Mouse (Mus musculus) embryonic facial prominence, embryonic 13.5 days (tissue): ENCODE data around the gene Samd10. TPM values are rescaled to one million over a fixed set of nuclear protein-coding genes. Genes with fewer than 3 reads are reported as not detected.
A peak's percentile ranks its signal among the peaks of the same experiment; 100 is the strongest.

ENCODE experiments used
- ATAC-seq: fragments of 200-750 bp; cut with Nextera tagmentation; 2 replicates; pipeline ENCODE4 v1.8.0; 2017; ENCODE audit warnings: low read depth; ENCODE audit not compliant: insufficient number of reproducible peaks, insufficient read depth, low FRiP score, low TSS enrichment
- H3K27ac ChIP-seq: fragments of 300-500 bp; sonication (generic); 2 replicates; pipeline ENCODE4 v1.5.1; 2015; ENCODE audit warnings: moderate library complexity, mild to moderate bottlenecking, inconsistent platforms
- H3K27me3 ChIP-seq: fragments of 300-500 bp; sonication (generic); 2 replicates; pipeline ENCODE4 v1.6.1; 2015; ENCODE audit warnings: mild to moderate bottlenecking, inconsistent platforms
- H3K36me3 ChIP-seq: fragments of 300-500 bp; sonication (generic); 2 replicates; pipeline ENCODE4 v1.6.1; 2015; ENCODE audit warnings: mild to moderate bottlenecking, inconsistent platforms
- H3K4me1 ChIP-seq: fragments of 300-500 bp; sonication (generic); 2 replicates; pipeline ENCODE4 v1.6.1; 2015; ENCODE audit warnings: inconsistent platforms
- H3K4me2 ChIP-seq: fragments of 300-500 bp; sonication (generic); 2 replicates; pipeline ENCODE4 v1.6.1; 2015; ENCODE audit warnings: moderate library complexity, mild to moderate bottlenecking, inconsistent platforms
- H3K4me3 ChIP-seq: fragments of 300-500 bp; sonication (generic); 2 replicates; pipeline ENCODE4 v1.5.1; 2015; ENCODE audit warnings: mild to moderate bottlenecking, inconsistent platforms
- H3K9ac ChIP-seq: fragments of 300-500 bp; sonication (generic); 2 replicates; pipeline ENCODE4 v1.6.1; 2015; ENCODE audit warnings: mild to moderate bottlenecking, inconsistent platforms
- H3K9me3 ChIP-seq: fragments of 300-500 bp; sonication (generic); 2 replicates; pipeline ENCODE4 v1.6.1; 2016; ENCODE audit warnings: inconsistent platforms
- WGBS: fragments of 180-500 bp; shearing (Covaris S2); methylation state at CpG from one replicate; pipeline ENCODE4 v1.1.7; 2015; ENCODE audit warnings: mixed read lengths; 5-methylcytosine and 5-hydroxymethylcytosine counted together
- polyA plus RNA-seq: library from polyadenylated mRNA; unstranded; fragments of >200 nt; fragmentation: Nextera tagmentation; extraction: Ambion mirVana; gene quantifications from 2 replicates; pipeline ENCODE4 v1.2.1, GENCODE M21; 2015

Gene Samd10
- 9.3 and 10.4 TPM in 2 replicates for polyA plus RNA-seq

- Histone ChIP-seq H3K4me3 (peak within 1 kb of the TSS; percentile 63), H3K4me1 (peaks cover 35% of the 10 kb centered on the region), H3K9ac (peak within 1 kb of the TSS; percentile 77), H3K27ac (peak within 1 kb of the TSS; percentile 55), H3K4me2 (peak within 1 kb of the TSS; percentile 97), H3K36me3 (no peaks in the 10 kb centered on the region), H3K27me3 (peaks cover 30% of the 10 kb centered on the region), H3K9me3 (no peaks in the 10 kb centered on the region)
- ATAC-seq, result 0 out of 2 replicates have a peak, but pooled peaks have one; percentile 10
- 2% methylated on average over 58 of the region's 71 CpGs for WGBS
Measured at GRCm38 (mm10) chr2:181598454-181599351, at the start of gene Samd10. TSS of gene Samd10 (minus strand) at chr2:181599212.

- WGBS, result 93% methylated on average over 6 of the region's 6 CpGs
- Histone ChIP-seq H3K27ac (no peak overlapping the region), H3K36me3 (peaks cover 91% of the 10 kb centered on the region), H3K9me3 (no peaks in the 10 kb centered on the region), H3K4me3 (no peak overlapping the region), H3K9ac (no peak overlapping the region), H3K27me3 (no peaks in the 10 kb centered on the region), H3K4me1 (peaks cover 8% of the 10 kb centered on the region), H3K4me2 (no peak overlapping the region)
- no peak for ATAC-seq
Measured at GRCm38 (mm10) chr2:181646626-181647472, 47.8 kb upstream of the Samd10 start.

- no peak overlapping the region for H3K4me2 ChIP-seq
- WGBS, result 41% methylated on average over 3 of the region's 3 CpGs
- ATAC-seq, result no peak
- H3K9me3 ChIP-seq, result no peaks in the 10 kb centered on the region
- H3K27me3 ChIP-seq, result no peaks in the 10 kb centered on the region
- H3K4me3 ChIP-seq, result no peak overlapping the region
- peaks cover 91% of the 10 kb centered on the region for H3K36me3 ChIP-seq
- peak overlapping the region; percentile 17; the same call in 1 of the 2 replicates for H3K27ac ChIP-seq
- H3K4me1 ChIP-seq, result peaks cover 8% of the 10 kb centered on the region
- H3K9ac ChIP-seq, result no peak overlapping the region
Measured at GRCm38 (mm10) chr2:181645666-181646065, 46.7 kb upstream of the Samd10 start.

DNA sequence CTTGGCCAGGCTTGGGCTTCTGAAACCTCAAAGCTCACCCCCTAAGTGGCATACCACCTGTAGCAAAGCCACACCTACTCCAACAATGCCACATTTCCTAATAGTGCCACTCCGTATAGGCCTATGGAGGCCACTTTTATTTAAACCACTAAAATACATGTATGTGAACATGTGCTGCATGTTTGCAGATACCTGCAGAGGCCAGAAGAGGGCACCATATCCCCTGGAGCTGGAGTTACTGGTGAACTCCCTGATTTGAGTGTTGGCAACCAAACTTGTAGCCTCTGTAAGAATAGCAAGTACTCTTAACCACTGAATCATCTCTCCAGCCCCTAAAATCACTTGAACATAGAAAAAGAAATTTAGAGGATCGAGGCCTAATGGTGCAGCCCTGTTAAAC, 45.3 kb upstream of the Samd10 start:
- no peak for ATAC-seq

DNA sequence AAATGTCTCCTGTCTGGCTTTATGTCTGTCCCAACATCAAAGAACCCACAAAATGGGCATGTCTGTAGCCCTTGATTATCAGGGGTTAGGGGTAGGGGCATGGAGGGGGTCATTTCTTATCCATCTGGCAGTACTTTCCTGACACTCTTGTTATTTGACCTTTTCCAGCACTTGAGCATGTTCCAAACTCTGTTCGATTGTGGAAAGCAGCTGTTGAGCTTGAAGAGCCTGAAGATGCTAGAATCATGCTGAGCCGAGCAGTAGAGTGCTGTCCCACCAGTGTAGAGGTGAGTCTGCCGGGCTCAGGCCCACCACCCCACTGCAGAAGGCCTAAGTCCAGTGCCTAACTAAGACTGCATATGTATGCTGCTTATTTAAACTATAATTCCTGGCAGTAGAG, 36.9 kb upstream of the Samd10 start:
- H3K9ac ChIP-seq, result no peak overlapping the region
- no peaks in the 10 kb centered on the region for H3K4me1 ChIP-seq
- no peaks in the 10 kb centered on the region for H3K9me3 ChIP-seq
- H3K27me3 ChIP-seq, result no peaks in the 10 kb centered on the region
- ATAC-seq, result no peak
- WGBS, result 87% methylated on average over 3 of the region's 3 CpGs
- peaks cover 83% of the 10 kb centered on the region for H3K36me3 ChIP-seq
- no peak overlapping the region for H3K27ac ChIP-seq
- no peak overlapping the region for H3K4me2 ChIP-seq
- no peak overlapping the region for H3K4me3 ChIP-seq

More for the DNA sequence above, 45.3 kb upstream of the Samd10 start:
- H3K9me3 ChIP-seq, result no peaks in the 10 kb centered on the region
- peaks cover 8% of the 10 kb centered on the region for H3K4me1 ChIP-seq
- no peaks in the 10 kb centered on the region for H3K27me3 ChIP-seq
- no peak overlapping the region for H3K9ac ChIP-seq
- H3K4me3 ChIP-seq, result no peak overlapping the region
- no peak overlapping the region for H3K27ac ChIP-seq
- no peak overlapping the region for H3K4me2 ChIP-seq
- WGBS, result 94% methylated on average over 2 of the region's 2 CpGs
- peaks cover 91% of the 10 kb centered on the region for H3K36me3 ChIP-seq

- ATAC-seq, result no peak
- Histone ChIP-seq H3K4me2 (no peak overlapping the region), H3K9ac (no peak overlapping the region), H3K27me3 (no peaks in the 10 kb centered on the region), H3K36me3 (peaks cover 71% of the 10 kb centered on the region), H3K4me1 (no peaks in the 10 kb centered on the region), H3K27ac (no peak overlapping the region), H3K9me3 (no peaks in the 10 kb centered on the region), H3K4me3 (no peak overlapping the region)
- 95% methylated on average over 6 of the region's 6 CpGs for WGBS
Measured at GRCm38 (mm10) chr2:181632624-181633023, 33.6 kb upstream of the Samd10 start.

DNA sequence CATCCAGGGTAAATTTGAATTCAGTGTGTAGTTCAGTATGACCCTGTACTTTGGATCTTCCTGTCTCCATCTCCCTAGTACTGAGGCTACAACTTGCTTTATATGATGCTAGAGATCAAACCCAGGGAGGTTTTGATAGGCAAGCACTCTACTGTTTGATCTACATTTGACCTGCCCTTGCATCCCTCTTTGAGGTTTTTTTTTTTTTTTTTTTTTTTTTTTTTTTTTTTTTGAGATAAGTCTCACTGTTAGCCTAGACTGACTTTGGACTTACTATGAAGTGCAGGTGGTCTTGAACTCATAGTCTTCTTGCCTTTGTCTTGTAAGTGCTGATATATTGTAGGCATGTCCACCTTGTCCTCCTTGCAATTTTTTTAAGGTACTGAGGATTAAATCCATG, 29.5 kb upstream of the Samd10 start:
- H3K9ac ChIP-seq, result no peak overlapping the region
- no peaks in the 10 kb centered on the region for H3K9me3 ChIP-seq
- ATAC-seq, result no peak
- no peak overlapping the region for H3K27ac ChIP-seq
- no peaks in the 10 kb centered on the region for H3K27me3 ChIP-seq
- peaks cover 56% of the 10 kb centered on the region for H3K36me3 ChIP-seq
- H3K4me1 ChIP-seq, result no peaks in the 10 kb centered on the region
- no peak overlapping the region for H3K4me3 ChIP-seq
- no peak overlapping the region for H3K4me2 ChIP-seq

GRCm38 (mm10) chr2:181623401-181623800, 24.4 kb upstream of the Samd10 start:
- Histone ChIP-seq H3K9me3 (no peaks in the 10 kb centered on the region), H3K9ac (no peak overlapping the region), H3K36me3 (peaks cover 63% of the 10 kb centered on the region), H3K27me3 (no peaks in the 10 kb centered on the region), H3K4me3 (no peak overlapping the region), H3K4me2 (no peak overlapping the region), H3K27ac (no peak overlapping the region), H3K4me1 (no peaks in the 10 kb centered on the region)
- no peak for ATAC-seq

DNA sequence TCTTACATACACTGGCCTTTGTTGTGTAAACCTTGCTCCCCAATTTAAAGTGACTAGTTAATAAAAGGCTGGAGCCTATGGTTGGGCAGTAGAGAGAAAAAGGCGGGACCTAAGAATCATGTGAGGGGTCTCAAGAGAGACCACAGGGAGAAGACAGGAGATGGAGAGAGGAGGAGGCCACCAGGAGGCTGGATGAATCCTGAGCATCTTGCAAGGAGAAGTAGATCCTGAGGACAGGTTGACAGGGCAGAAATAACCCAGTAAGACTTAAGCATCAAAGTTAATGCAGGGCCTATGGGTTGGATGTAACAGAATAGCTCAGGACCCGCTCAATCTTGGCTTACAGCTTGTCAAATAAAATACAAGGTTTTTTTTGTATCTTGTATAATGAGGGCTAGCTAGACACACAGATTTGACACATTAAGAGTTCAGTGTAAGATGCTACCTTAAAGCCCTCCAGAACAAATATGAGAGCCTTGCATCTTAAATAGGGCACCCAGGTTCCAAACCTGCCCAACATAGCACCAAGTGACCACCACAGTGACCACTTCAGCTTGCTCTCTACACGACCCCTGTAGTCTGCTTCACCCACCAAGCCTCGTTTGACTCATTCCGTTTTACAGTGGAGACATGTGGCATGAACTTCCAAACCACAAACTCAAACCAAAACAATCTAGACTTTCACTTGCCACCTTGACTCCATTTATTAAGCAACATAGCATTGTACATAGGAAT, 19.9 kb upstream of the Samd10 start:
- Histone ChIP-seq H3K9me3 (no peaks in the 10 kb centered on the region), H3K9ac (no peak overlapping the region), H3K4me2 (no peak overlapping the region), H3K27ac (no peak overlapping the region), H3K4me3 (no peak overlapping the region), H3K36me3 (peaks cover 54% of the 10 kb centered on the region), H3K27me3 (no peaks in the 10 kb centered on the region), H3K4me1 (no peaks in the 10 kb centered on the region)
- WGBS, result 80% methylated on average over 5 of the region's 5 CpGs
- ATAC-seq, result no peak

GRCm38 (mm10) chr2:181602367-181602766, 3.4 kb upstream of the Samd10 start:
- no peak for ATAC-seq
- WGBS, result 74% methylated on average over 4 of the region's 4 CpGs
- H3K27ac ChIP-seq, result no peak overlapping the region
- peaks cover 4% of the 10 kb centered on the region; the same call in 1 of the 2 replicates for H3K36me3 ChIP-seq
- H3K4me1 ChIP-seq, result peaks cover 35% of the 10 kb centered on the region
- H3K9me3 ChIP-seq, result no peaks in the 10 kb centered on the region
- H3K4me2 ChIP-seq, result peak overlapping the region; percentile 85
- no peak overlapping the region for H3K9ac ChIP-seq
- H3K4me3 ChIP-seq, result peak overlapping the region; percentile 93
- H3K27me3 ChIP-seq, result peaks cover 29% of the 10 kb centered on the region

DNA sequence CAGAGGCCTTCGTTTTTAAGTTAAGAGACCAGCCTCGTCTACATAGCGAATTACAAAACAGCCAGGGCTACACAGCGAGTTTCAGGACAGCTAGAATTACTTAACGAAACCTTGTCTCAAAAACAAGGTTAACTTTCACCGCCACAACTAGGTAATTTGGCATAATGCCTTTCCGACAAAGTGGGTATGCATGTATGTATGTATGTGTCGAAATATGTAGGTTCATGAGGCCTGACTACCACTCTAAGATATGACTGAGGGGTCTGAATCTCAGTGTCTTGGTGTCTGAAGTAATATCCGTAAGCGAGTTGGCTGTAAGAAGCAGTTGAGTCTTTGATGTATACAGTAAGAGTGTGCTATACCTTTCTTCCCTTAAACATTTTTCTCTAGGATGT, 2.7 kb upstream of the Samd10 start:
- H3K4me1 ChIP-seq, result peaks cover 35% of the 10 kb centered on the region
- H3K9me3 ChIP-seq, result no peaks in the 10 kb centered on the region
- ATAC-seq, result no peak
- peak overlapping the region; percentile 93 for H3K4me3 ChIP-seq
- peaks cover 30% of the 10 kb centered on the region for H3K27me3 ChIP-seq
- peak overlapping the region; percentile 85 for H3K4me2 ChIP-seq
- H3K36me3 ChIP-seq, result peaks cover 4% of the 10 kb centered on the region; the same call in 1 of the 2 replicates
- no peak overlapping the region; the same call in 1 of the 2 replicates for H3K27ac ChIP-seq
- 25% methylated on average over 10 of the region's 10 CpGs for whole genome bisulfite sequencing
- peak overlapping the region; percentile 89 for H3K9ac ChIP-seq
